Mouse (Mus musculus) thymus, adult 2 months (tissue): ENCODE measurements around the gene Agbl5.

ENCODE experiments used
- CTCF ChIP-seq: fragments of 200-500 bp; IDR thresholded peaks from 2 replicates; pipeline ENCODE4 v1.5.1; 2012; ENCODE audit warnings: mild to moderate bottlenecking, control low read depth, low read length, moderate library complexity, borderline replicate concordance; ENCODE audit not compliant: control insufficient read depth, poor library complexity, insufficient read depth; ENCODE audit errors: extremely low read depth
- POLR2A ChIP-seq: fragments of 200-500 bp; IDR thresholded peaks from 2 replicates; pipeline ENCODE4 v1.6.1; 2012; ENCODE audit warnings: mild to moderate bottlenecking, low read length, control low read depth, moderate library complexity; ENCODE audit not compliant: control insufficient read depth, poor library complexity, insufficient read depth; ENCODE audit errors: extremely low read depth

- TF ChIP-seq CTCF (no peak), POLR2A (no peak)
Observed at GRCm38 (mm10) chr5:30839731-30840130, 48.8 kb upstream of the Agbl5 start.
